Mouse (Mus musculus) liver, embryonic 12.5 days (tissue): ENCODE data around the gene Blnk. TPM values are rescaled to one million over a fixed set of nuclear protein-coding genes. Genes with fewer than 3 reads are reported as not detected.

Source experiments
- ATAC-seq: fragments of 200-750 bp; cut with Nextera tagmentation; 2 replicates; pipeline ENCODE4 v1.8.0; 2017; ENCODE audit warnings: moderate number of reproducible peaks, mild to moderate bottlenecking, moderate library complexity
- H3K27ac ChIP-seq: fragments of 300-500 bp; sonication (generic); 2 replicates; pipeline ENCODE4 v1.5.1; 2016; ENCODE audit warnings: mild to moderate bottlenecking
- H3K27me3 ChIP-seq: fragments of 300-500 bp; sonication (generic); replicated peaks from 2 replicates; pipeline ENCODE4 v1.6.1; 2016; ENCODE audit warnings: mild to moderate bottlenecking, moderate library complexity
- H3K36me3 ChIP-seq: fragments of 300-500 bp; sonication (generic); 2 replicates; pipeline ENCODE4 v1.6.1; 2016; ENCODE audit warnings: mild to moderate bottlenecking, moderate library complexity
- H3K4me1 ChIP-seq: fragments of 300-500 bp; sonication (generic); 2 replicates; pipeline ENCODE4 v1.6.1; 2016
- H3K4me2 ChIP-seq: fragments of 300-500 bp; sonication (generic); 2 replicates; pipeline ENCODE4 v1.6.1; 2016; ENCODE audit warnings: mild to moderate bottlenecking, moderate library complexity
- H3K4me3 ChIP-seq: fragments of 300-500 bp; sonication (generic); 2 replicates; pipeline ENCODE4 v1.5.1; 2016; ENCODE audit warnings: mild to moderate bottlenecking, moderate library complexity
- H3K9ac ChIP-seq: fragments of 300-500 bp; sonication (generic); 2 replicates; pipeline ENCODE4 v1.6.1; 2016; ENCODE audit warnings: mild to moderate bottlenecking, moderate library complexity
- H3K9me3 ChIP-seq: fragments of 300-500 bp; sonication (generic); replicated peaks from 2 replicates; pipeline ENCODE4 v1.6.1; 2016; ENCODE audit warnings: mild to moderate bottlenecking, moderate library complexity
- WGBS: fragments of 180-500 bp; shearing (Covaris S2); methylation state at CpG from one replicate; pipeline ENCODE4 v1.1.7; 2016; ENCODE audit not compliant: insufficient replicate concordance; 5-methylcytosine and 5-hydroxymethylcytosine counted together
- polyA plus RNA-seq: library from polyadenylated mRNA; unstranded; fragments of >200 nt; fragmentation: Nextera tagmentation; extraction: Ambion mirVana; gene quantifications from 2 replicates; pipeline ENCODE4 v1.2.1, GENCODE M21; 2016

Blnk gene
- polyA plus RNA-seq, 1 experiment from 2014 or later: 0.45 TPM

DNA sequence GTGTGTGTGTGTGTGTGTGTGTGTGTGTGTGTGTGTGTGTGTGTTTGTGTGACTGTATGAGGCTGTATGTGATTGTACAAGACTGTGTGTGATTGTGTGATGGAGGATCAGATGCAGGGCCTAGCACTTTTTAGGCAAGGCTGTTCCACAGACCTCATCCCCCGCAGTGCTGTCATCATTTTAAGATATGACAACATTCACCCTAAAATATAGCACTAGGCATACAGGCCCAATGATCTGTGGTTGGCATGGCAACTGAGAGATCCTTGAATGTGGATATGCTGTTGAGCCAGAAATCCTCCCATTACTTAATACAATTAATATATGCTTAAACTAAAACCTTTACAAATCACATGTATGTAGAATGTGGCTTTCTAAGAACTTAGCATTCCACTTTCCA, 9.8 kb downstream of the Blnk start:
- Histone ChIP-seq H3K36me3 (no peaks in the 10 kb centered on the region), H3K27ac (no peak overlapping the region), H3K9me3 (no peaks in the 10 kb centered on the region), H3K9ac (no peak overlapping the region), H3K4me3 (no peak overlapping the region), H3K27me3 (peaks cover 22% of the 10 kb centered on the region), H3K4me1 (no peaks in the 10 kb centered on the region), H3K4me2 (no peak overlapping the region)
- WGBS: 78% methylated on average over 1 of the region's 1 CpGs
- ATAC-seq: no peak

- no peaks in the 10 kb centered on the region for H3K36me3 ChIP-seq
- WGBS: 55% methylated on average over 5 of the region's 5 CpGs
- no peak for ATAC-seq
- no peak overlapping the region for H3K9ac ChIP-seq
- H3K9me3 ChIP-seq: no peaks in the 10 kb centered on the region
- peaks cover 14% of the 10 kb centered on the region; the same call in 1 of the 2 replicates for H3K27me3 ChIP-seq
- H3K4me1 ChIP-seq: peaks cover 25% of the 10 kb centered on the region
- no peak overlapping the region for H3K4me2 ChIP-seq
- H3K4me3 ChIP-seq: no peak overlapping the region
- H3K27ac ChIP-seq: no peak overlapping the region
Measured at GRCm38 (mm10) chr19:40980671-40981070, 13.7 kb downstream of the Blnk start.

GRCm38 (mm10) chr19:40978026-40978425, 16.3 kb downstream of the Blnk start:
- WGBS: 69% methylated on average over 5 of the region's 5 CpGs

DNA sequence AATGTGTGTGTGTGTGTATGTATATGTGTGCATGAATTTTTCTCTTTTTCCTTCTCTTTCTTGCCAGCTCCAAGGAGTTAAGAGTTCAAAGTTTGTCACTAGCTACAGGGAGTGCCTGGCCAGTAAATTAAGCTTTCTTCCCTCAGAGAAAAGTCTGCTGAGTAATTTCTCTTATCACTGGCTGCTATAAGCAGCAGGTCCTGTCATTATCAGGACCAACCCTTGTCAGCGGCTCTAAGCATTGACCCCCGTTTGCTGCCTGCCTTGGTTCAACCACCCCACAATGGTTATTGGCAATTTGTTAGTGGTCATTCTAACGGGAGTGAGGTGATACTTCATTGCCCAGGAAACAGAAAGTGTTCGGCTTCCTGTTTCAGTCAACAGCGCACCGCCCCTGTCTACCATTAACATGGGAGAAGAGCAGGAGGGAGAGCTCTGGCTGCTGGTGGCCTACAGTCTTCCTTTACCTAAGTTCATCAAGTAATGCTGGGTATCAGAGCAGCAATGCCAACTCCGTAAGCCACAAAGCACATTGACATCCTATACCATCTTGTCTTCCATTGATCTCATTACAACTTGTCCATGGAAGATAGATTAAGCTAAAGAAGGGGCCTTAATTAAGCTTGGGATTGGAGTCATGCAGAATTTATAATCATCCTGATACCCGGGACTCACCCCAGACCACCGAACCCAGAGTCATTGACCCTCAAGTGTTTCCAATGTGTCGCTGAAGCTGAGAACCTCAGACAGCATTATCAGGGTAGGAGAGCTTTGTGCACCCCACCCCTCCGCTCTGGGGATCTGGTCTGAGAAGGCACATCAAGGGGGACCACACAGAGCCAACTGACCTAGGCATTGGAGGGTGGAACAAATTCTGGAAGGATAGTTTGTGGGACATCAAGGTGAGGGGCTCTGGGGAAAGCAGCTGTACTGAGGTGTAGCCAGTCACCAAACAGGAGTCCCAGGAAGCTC, 17.1 kb downstream of the Blnk start:
- H3K4me2 ChIP-seq: peak overlapping the region; percentile 49
- peak; percentile 92 for ATAC-seq
- no peaks in the 10 kb centered on the region for H3K36me3 ChIP-seq
- H3K4me1 ChIP-seq: peaks cover 34% of the 10 kb centered on the region
- 40% methylated on average over 11 of the region's 11 CpGs for WGBS
- peak overlapping the region; percentile 58 for H3K9ac ChIP-seq
- H3K4me3 ChIP-seq: no peak overlapping the region
- peak overlapping the region; percentile 72 for H3K27ac ChIP-seq
- H3K9me3 ChIP-seq: no peaks in the 10 kb centered on the region
- peaks cover 12% of the 10 kb centered on the region; the same call in 1 of the 2 replicates for H3K27me3 ChIP-seq

More at GRCm38 (mm10) chr19:40978026-40978425, 16.3 kb downstream of the Blnk start:
- Histone ChIP-seq H3K4me3 (no peak overlapping the region), H3K9ac (no peak overlapping the region), H3K4me2 (no peak overlapping the region), H3K27me3 (peaks cover 14% of the 10 kb centered on the region; the same call in 1 of the 2 replicates), H3K9me3 (no peaks in the 10 kb centered on the region), H3K4me1 (peaks cover 29% of the 10 kb centered on the region), H3K36me3 (no peaks in the 10 kb centered on the region), H3K27ac (peak overlapping the region; percentile 72)
- no peak for ATAC-seq

DNA sequence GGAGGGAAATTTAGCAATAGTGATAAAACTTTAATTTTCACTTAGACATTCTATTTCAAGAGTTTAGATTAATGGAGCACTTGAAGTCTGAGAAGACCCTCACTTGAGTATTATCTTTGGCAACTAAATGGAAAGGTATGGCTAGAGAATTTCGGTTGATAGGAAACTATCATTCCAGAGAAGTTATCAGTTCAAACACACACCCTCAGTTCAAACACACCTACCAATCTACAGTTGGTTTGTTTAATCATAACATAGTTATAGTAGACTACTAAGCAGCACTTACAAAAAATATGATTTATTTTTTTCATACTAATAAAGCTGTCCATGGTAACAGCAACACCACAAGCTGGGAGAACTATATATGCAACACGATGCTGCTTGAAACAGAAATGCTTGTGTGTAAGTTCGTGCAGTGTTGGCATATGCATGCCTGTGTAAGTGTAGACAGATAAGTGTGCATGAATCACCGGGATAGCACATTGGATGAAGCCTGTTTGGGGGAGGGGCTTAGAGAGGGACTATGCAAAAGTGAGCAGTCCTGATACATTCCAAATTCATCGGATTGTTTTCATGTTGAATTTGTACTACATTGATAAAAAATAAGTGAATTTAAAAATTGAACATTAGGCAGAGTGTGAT, 22.9 kb downstream of the Blnk start:
- WGBS: 45% methylated on average over 5 of the region's 5 CpGs
- H3K9ac ChIP-seq: no peak overlapping the region
- H3K4me2 ChIP-seq: peak overlapping the region; percentile 26; the same call in 1 of the 2 replicates
- H3K4me1 ChIP-seq: peaks cover 35% of the 10 kb centered on the region
- no peaks in the 10 kb centered on the region for H3K9me3 ChIP-seq
- no peak overlapping the region for H3K4me3 ChIP-seq
- peak; percentile 84 for ATAC-seq
- H3K36me3 ChIP-seq: no peaks in the 10 kb centered on the region
- H3K27ac ChIP-seq: no peak overlapping the region
- no peaks in the 10 kb centered on the region for H3K27me3 ChIP-seq

DNA sequence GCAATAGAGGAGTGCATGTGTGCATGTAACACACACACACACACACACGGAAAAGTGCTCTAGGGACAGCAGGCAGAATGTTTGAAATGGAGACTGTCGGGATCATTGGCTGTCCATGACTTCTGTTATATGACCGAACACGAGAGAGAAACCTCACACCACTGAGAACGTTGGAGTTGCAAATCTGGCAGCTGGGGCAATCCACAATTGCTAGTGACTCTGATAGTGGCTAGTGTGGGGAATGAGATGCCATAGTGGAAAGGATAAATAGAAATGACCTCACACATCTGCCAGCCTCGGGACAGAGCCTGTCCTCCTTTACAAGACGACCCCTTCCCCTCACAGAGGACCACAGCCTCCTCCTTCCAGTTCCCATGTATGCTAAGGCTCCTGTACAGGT, 23.6 kb downstream of the Blnk start:
- Histone ChIP-seq H3K27me3 (no peaks in the 10 kb centered on the region), H3K27ac (no peak overlapping the region), H3K36me3 (no peaks in the 10 kb centered on the region), H3K4me1 (peaks cover 31% of the 10 kb centered on the region), H3K9ac (no peak overlapping the region), H3K4me3 (no peak overlapping the region), H3K4me2 (no peak overlapping the region), H3K9me3 (no peaks in the 10 kb centered on the region)
- ATAC-seq: no peak
- WGBS: 67% methylated on average over 7 of the region's 7 CpGs

- Histone ChIP-seq H3K27me3 (no peaks in the 10 kb centered on the region), H3K4me1 (peaks cover 31% of the 10 kb centered on the region), H3K4me3 (no peak overlapping the region), H3K9me3 (no peaks in the 10 kb centered on the region), H3K27ac (no peak overlapping the region), H3K9ac (no peak overlapping the region), H3K4me2 (no peak overlapping the region), H3K36me3 (no peaks in the 10 kb centered on the region)
- ATAC-seq: no peak
- WGBS: 56% methylated on average over 4 of the region's 4 CpGs
Measured at GRCm38 (mm10) chr19:40970301-40970700, 24.0 kb downstream of the Blnk start.

- no peaks in the 10 kb centered on the region for H3K36me3 ChIP-seq
- no peak for ATAC-seq
- no peak overlapping the region for H3K9ac ChIP-seq
- no peak overlapping the region for H3K4me2 ChIP-seq
- H3K27me3 ChIP-seq: peaks cover 3% of the 10 kb centered on the region; the same call in 1 of the 2 replicates
- H3K27ac ChIP-seq: no peak overlapping the region
- H3K4me1 ChIP-seq: peaks cover 2% of the 10 kb centered on the region; the same call in 1 of the 2 replicates
- H3K9me3 ChIP-seq: no peaks in the 10 kb centered on the region
- 69% methylated on average over 6 of the region's 6 CpGs for WGBS
- H3K4me3 ChIP-seq: no peak overlapping the region
Measured at GRCm38 (mm10) chr19:40964936-40965850, 29.1 kb downstream of the Blnk start.

DNA sequence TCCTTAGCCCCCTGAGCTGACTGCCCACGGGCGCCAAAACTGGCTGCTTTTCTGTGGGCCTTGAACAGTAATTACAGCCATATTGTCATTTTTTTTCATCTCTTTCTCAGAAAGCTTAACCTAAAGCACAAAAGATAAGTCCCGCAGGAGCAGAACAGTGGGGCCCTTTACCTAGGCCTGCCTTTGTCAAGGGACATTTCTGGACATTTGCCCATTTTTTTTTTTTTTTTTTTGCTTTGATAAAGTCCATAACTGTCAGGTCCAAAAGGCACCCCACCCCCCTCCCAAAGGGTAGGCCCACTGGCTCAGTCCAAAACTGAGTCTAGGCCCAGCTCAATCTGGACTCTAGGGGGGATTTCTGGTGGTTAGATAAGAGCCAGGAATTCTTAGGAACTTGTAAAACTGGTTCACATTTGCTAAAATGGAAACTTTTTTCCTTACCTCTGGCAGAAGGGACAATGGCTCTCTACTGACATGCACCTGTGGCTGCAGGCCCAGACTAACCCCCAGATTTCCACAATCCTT, 29.9 kb downstream of the Blnk start:
- Histone ChIP-seq H3K27ac (no peak overlapping the region), H3K9ac (no peak overlapping the region), H3K4me3 (no peak overlapping the region), H3K4me1 (peaks cover 8% of the 10 kb centered on the region), H3K36me3 (no peaks in the 10 kb centered on the region), H3K27me3 (peaks cover 3% of the 10 kb centered on the region; the same call in 1 of the 2 replicates), H3K9me3 (no peaks in the 10 kb centered on the region), H3K4me2 (no peak overlapping the region)
- no peak for ATAC-seq
- WGBS: 66% methylated on average over 3 of the region's 3 CpGs

- H3K4me2 ChIP-seq: peak overlapping the region; percentile 38
- peak; percentile 63; the same call in 1 of the 2 replicates for ATAC-seq
Measured at GRCm38 (mm10) chr19:40962988-40963387, 31.3 kb downstream of the Blnk start.

GRCm38 (mm10) chr19:40958981-40959380, 35.4 kb downstream of the Blnk start:
- Histone ChIP-seq H3K4me1 (peaks cover 9% of the 10 kb centered on the region), H3K36me3 (no peaks in the 10 kb centered on the region), H3K4me2 (no peak overlapping the region), H3K27me3 (peaks cover 7% of the 10 kb centered on the region; the same call in 1 of the 2 replicates), H3K9ac (no peak overlapping the region), H3K9me3 (no peaks in the 10 kb centered on the region), H3K27ac (no peak overlapping the region), H3K4me3 (no peak overlapping the region)
- 57% methylated on average over 1 of the region's 1 CpGs for WGBS
- no peak for ATAC-seq

More at GRCm38 (mm10) chr19:40962988-40963387, 31.3 kb downstream of the Blnk start:
- Histone ChIP-seq H3K4me1 (peaks cover 9% of the 10 kb centered on the region), H3K9ac (no peak overlapping the region), H3K27ac (no peak overlapping the region), H3K4me3 (no peak overlapping the region), H3K36me3 (no peaks in the 10 kb centered on the region), H3K9me3 (no peaks in the 10 kb centered on the region), H3K27me3 (peaks cover 7% of the 10 kb centered on the region; the same call in 1 of the 2 replicates)
- 19% methylated on average over 12 of the region's 12 CpGs for WGBS
